Mouse (Mus musculus) embryonic facial prominence, embryonic 11.5 days (tissue): ENCODE measurements at regions not wholly inside any gene's neighbourhood (a gene's known extent, or its start where the extent isn't known, plus 50 kb on each side); places are given as distances from the start of the nearest gene placed in this dataset.

ENCODE experiments used
- ATAC-seq: fragments of 200-750 bp; cut with Nextera tagmentation; replicated peaks from 2 replicates; pipeline ENCODE4 v1.8.0; 2017; ENCODE audit warnings: low read depth; ENCODE audit not compliant: insufficient number of reproducible peaks, low FRiP score, low TSS enrichment
- DNase-seq: peaks from one replicate; pipeline ENCODE4 v3.0.0-alpha.2; 2015; ENCODE audit warnings: low spot score
- H3K27ac ChIP-seq: fragments of 300-500 bp; sonication (generic); replicated peaks from 2 replicates; pipeline ENCODE4 v1.5.1; 2014; ENCODE audit warnings: mild to moderate bottlenecking, low read depth, low read length, control low read depth
- H3K27me3 ChIP-seq: fragments of 300-500 bp; sonication (generic); 2 replicates; pipeline ENCODE4 v1.6.1; 2014; ENCODE audit warnings: mild to moderate bottlenecking, low read length, moderate library complexity, mixed read lengths; ENCODE audit not compliant: control insufficient read depth, insufficient read depth
- H3K36me3 ChIP-seq: fragments of 300-500 bp; sonication (generic); replicated peaks from 2 replicates; pipeline ENCODE4 v1.6.1; 2014; ENCODE audit warnings: low read depth, mild to moderate bottlenecking, low read length, moderate library complexity, mixed read lengths; ENCODE audit not compliant: control insufficient read depth, insufficient read depth
- H3K4me1 ChIP-seq: fragments of 300-500 bp; sonication (generic); 2 replicates; pipeline ENCODE4 v1.6.1; 2014; ENCODE audit warnings: low read length, mixed read lengths; ENCODE audit not compliant: control insufficient read depth, insufficient read depth
- H3K4me2 ChIP-seq: fragments of 300-500 bp; sonication (generic); 2 replicates; pipeline ENCODE4 v1.6.1; 2014; ENCODE audit warnings: low read depth, mild to moderate bottlenecking, control low read depth, low read length, moderate library complexity
- H3K4me3 ChIP-seq: fragments of 300-500 bp; sonication (generic); 2 replicates; pipeline ENCODE4 v1.5.1; 2014; ENCODE audit warnings: low read depth, low read length, control low read depth
- H3K9ac ChIP-seq: fragments of 300-500 bp; sonication (generic); replicated peaks from 2 replicates; pipeline ENCODE4 v1.6.1; 2014; ENCODE audit warnings: mild to moderate bottlenecking, control low read depth, low read length
- H3K9me3 ChIP-seq: fragments of 300-500 bp; sonication (generic); replicated peaks from 2 replicates; pipeline ENCODE4 v1.6.1; 2016; ENCODE audit warnings: mild to moderate bottlenecking, low read length, inconsistent platforms, mixed read lengths; ENCODE audit not compliant: control insufficient read depth
- WGBS: fragments of 180-500 bp; shearing (Covaris S2); extraction: QIAGEN DNeasy Blood & Tissue Kit; methylation state at CpG from one replicate; pipeline ENCODE4 v1.1.7; 2014; 5-methylcytosine and 5-hydroxymethylcytosine counted together

DNA sequence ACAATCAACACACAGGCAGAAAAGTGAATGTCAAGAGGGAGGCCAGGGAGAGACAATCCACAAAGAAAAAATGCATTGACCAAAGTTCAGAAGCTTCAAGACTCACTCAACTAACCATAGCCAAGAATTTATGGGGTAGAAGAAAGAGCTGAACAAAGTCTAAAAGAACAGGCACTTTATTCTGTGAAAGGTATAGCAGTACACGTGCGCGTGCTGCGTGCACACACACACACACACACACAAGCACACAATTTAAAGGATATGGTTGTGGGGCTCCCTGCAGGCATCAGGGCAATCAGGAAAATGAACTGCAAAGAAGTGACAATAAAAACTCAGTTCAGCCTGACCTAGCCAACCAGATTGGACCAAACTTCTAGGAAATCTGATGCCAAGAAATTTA is 53.0 kb upstream of the Znrf2 start:
- 96% methylated on average over 4 of the region's 4 CpGs for WGBS
- Histone ChIP-seq H3K36me3 (no peaks in the 10 kb centered on the region), H3K4me2 (no peak overlapping the region), H3K9ac (no peak overlapping the region), H3K27me3 (no peaks in the 10 kb centered on the region), H3K27ac (no peak overlapping the region), H3K4me1 (no peaks in the 10 kb centered on the region), H3K9me3 (no peaks in the 10 kb centered on the region), H3K4me3 (no peak overlapping the region)
- DNase-seq (no peak), ATAC-seq (no peak)

DNA sequence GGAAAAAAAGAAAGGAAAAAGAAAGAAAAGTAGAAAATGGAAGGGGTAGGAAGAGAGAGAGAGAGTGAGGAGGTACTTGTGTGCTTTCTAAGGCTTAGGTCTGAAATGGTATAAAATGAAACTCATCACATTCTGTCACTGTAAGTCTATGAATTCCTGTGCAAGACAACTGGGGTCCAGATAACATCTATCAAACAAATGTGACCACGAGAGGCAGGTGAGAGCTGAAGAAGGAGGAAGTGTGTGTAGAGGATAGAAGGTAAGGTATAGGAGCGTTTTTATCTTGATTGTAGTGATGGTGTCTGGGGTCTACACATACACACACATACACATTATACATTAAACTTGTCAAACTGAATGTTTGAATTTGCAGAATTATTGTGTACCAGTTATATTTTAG is 51.0 kb upstream of the Znrf2 start:
- Histone ChIP-seq H3K4me3 (no peak overlapping the region), H3K9ac (no peak overlapping the region), H3K4me1 (no peaks in the 10 kb centered on the region), H3K4me2 (no peak overlapping the region), H3K36me3 (no peaks in the 10 kb centered on the region), H3K9me3 (no peaks in the 10 kb centered on the region), H3K27me3 (no peaks in the 10 kb centered on the region), H3K27ac (no peak overlapping the region)
- no peak for DNase-seq
- 90% methylated on average over 2 of the region's 2 CpGs for WGBS
- ATAC-seq, result no peak

DNA sequence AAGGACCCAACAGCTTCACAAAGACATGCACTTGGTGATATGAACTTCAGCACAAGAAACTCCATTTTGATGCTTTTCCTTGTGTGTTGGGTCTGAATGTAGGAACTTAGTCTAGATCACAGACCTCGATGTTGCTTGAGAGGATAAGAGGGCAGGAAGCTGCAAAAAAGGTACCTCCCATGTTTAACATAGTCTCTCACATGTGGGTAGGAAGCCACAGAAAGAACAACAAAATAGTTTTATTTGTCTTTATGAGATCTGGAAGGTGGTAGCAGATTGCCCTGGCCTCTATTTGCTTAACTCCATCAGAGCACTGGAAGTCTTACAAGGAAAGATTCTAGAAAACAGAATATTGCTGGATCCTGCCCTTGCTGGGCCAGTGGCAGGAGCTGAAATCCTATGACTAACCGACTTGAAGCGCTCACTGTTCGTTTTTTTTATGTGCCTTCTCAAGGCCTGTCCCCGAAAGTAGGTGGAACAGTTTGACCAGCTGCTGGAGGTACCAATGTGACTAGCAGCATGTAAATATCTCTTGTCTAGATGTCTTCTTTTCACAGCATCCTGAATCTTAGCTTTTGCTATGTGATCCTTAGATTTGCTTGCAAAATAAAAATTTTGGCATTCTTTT is 50.1 kb upstream of the Znrf2 start:
- no peak overlapping the region for H3K4me2 ChIP-seq
- ATAC-seq, result no peak
- DNase-seq, result no peak
- H3K36me3 ChIP-seq, result no peaks in the 10 kb centered on the region
- H3K4me3 ChIP-seq, result no peak overlapping the region
- no peak overlapping the region for H3K27ac ChIP-seq
- H3K4me1 ChIP-seq, result no peaks in the 10 kb centered on the region
- no peaks in the 10 kb centered on the region for H3K27me3 ChIP-seq
- H3K9ac ChIP-seq, result no peak overlapping the region
- H3K9me3 ChIP-seq, result no peaks in the 10 kb centered on the region
- WGBS, result 73% methylated on average over 5 of the region's 5 CpGs
